Mouse (Mus musculus): ENCODE measurements around the gene Cdkal1.

The Cdkal1 gene

DNA sequence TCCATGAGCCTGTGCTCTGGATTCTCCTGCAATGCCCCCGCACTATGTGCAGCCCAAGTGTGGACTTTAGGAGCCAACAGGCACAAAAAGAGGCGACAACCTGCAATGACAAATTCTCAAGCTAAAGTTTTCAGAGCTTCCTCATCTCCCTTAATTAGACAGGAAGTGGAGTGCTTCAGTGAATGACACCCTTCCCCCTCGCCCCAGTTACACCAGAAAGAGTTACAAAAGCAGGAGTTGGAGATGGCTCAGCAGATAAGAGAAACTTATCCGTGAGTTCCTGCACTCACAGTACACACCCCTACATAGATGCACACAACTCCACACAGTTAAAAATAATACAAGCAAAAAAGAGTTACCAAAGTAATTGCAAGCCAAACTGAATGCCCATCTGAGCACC is 620.4 kb downstream of the Cdkal1 start:
- DNase-seq (ENCODE audit: low spot score), result no peak

DNA sequence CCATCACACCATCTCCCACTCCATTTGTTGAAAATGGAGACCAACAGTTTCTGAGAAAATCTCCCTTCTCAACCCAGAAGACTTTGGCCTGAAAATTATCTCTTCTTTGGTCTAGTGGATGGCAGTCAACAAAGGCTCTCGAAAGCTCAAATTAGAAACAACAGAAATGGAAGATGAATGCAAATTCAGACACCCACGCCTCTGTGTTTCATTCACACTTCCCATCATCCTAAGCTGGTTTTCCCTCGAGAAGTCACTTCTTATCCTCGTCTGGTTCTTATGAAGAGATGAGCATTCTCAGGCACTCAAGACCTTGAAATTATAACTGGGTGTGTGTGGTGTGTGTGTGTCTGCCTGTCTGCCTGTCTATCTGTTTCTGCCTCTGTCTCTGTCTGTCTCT is 621.0 kb downstream of the Cdkal1 start:
- DNase-seq (ENCODE audit: low spot score), result no peak

DNA sequence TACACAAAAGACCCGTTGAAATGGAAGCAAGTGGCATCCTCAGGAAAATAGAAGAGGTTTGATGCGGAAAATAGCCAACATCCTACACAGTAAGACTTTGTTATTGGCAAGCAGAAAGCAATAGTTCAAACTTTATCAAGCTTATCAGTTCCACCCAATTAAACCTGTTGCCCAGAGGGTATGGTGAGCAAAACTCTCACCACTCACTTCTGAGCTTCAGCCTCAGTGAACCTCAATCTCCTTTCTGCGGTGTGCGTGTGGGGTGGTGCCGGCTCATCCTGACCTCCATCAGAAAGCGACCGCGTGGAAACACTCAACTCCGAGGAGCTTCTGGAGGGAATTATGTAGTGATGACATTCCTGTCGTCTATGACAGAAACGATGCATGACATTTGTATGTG is 621.5 kb downstream of the Cdkal1 start:
- DNase-seq (ENCODE audit: low spot score), result no peak

DNA sequence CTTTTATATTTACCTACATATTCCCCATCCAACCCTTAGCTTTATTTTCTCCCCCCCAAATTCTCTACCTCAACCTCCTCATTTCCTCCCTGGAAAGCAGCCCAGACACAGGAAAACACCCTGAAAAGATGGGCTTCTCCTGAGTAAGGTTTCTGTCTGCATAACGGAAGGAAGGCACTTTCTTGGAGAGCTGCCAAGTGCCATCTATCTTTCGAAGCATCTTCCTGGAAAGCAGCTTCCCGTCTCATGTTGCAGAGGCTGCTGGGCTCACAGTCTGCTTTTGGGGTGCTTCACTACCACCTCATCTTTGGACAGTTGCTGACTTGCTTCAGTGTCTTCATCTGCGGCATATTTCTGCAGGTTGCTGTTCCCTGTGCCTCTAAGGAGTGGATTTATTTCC is 622.8 kb downstream of the Cdkal1 start:
- no peak for DNase-seq (ENCODE audit: low spot score)

DNA sequence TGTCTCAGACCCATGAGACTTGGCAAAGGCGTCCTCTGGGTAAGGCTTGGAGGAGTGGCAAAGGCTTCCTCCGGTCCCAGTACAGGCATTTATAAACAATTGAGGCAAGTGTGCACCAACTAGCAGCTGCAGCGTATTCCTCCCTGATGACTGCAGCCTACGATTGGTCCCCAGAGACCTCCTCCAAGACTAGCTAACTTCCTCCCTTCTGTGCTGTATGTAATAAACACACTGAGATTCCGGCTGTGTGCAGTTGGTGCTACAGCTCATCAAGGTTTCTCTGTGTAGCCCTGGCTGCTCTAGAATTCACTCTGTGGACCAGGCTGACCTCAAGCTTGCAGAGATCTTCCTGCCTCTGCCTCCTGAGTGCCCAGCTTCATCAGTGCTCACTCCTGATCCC is 630.7 kb downstream of the Cdkal1 start:
- DNase-seq (ENCODE audit: low spot score), result no peak

DNA sequence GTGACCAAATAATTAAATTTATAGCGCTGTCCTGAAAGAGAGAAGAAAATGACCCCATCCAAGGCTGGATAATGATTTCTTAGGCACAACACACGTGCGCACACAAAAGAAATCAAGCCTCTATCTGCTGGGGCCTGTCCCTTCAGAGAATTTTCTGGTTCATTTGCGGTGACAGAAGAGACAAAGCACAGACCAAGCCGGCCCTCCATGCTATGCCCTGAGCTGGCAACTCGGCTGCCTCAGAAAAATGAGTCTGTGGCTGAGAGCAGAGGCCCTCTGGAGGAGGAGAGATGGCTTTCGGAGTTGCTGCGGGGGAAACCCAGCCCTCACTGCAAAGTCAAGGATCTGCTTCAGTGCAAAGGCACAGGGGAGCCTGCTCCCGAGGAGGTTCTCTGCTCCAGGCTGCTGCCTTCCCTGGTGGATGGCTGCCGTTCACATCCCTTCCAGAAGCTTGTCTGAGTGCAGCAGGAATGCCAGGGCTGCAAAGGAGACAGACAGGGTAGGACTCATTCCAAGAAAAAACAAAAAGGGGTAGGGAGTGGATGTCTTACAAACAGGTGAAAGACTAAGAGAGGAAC is 633.1 kb downstream of the Cdkal1 start:
- DNase-seq (ENCODE audit: low spot score), result no peak

DNA sequence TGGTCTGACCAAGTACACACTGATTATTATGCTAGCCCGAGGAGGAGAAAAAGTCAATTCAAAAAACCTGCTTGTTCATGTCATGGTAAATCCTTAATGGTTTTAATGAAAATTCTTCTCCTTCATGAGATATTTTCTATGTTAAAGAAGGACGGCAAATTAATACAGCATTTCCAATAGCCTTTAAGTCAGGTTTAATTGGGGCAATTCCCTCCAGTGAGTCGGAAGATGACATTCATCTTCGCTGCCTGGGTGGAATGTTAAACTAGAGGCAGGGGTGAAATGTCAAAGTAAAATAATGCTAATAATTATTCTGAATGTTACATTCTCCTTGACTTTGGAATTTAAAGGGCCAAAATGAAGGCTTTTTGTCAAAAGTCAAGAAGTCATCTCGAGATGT is 633.8 kb downstream of the Cdkal1 start:
- DNase-seq (ENCODE audit: low spot score), result no peak

DNA sequence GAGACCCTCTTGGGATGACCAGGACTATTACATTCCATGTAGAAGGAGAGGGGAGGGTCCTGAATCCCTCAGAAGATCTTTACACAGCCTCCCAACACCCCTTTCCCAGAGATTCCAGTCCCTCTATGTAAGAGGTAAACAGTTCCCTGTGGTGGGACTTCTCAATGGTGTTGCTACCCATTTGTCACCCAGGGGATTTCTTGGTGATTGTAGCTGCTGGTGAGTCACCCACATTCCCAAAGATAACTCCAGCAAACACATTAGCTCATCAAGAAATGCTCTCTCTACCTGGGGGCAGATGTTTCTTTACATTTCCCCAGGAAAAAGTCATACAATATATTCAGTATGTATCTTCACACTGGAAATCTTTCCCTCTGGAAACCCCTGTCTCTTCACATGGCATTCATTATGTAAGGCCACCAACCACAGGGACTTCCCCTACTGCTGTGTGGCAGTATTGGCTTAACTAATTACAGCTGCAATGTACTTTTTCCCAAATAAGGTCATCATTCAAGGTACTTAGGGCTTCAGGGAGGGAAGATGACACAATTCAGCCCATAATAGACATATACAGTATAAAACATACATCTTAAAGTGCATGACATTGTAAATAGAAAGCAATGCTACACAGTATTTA is 636.8 kb downstream of the Cdkal1 start:
- DNase-seq (ENCODE audit: low spot score), result no peak

DNA sequence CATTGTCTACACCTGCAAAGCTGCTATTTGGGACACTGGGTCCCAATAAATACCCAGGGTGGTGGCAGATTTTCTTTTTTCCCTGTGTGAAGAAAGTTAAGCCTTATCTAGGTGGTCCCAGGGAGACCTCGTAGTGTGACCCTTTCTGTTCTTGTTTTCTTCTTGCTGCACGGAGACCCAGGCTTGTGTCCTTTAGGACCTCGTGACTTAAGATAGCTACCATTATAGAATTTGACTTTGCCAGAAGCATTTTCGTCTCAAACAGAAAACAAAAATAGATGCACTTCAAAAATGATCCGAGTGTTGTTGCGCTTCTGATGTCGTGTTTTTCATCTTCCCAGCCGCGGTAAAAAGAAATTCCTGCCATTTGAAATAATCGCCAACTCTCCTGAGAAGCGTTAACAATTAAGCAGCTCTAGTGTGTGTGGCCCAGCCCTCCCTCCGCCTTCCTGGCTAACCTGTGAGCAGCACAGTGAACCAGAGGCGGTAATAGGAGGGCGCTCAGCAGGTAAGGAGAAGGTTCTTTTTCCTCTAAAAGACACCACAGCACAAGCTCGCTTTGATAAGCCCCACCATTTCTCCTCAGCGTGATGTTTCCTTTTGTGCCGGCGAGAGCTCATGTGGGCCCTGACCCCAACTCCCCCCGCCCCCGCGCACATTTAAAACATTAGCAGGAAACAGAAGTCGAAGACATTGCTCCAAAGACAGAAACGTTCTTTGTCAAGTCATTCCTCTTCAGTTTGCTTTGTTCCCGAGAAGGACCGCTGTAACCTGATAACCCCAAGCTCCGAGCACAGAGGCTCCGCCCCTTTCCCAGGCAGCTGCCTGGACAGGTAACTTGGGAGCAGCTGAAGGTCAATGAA is 645.1 kb downstream of the Cdkal1 start:
- DNase-seq (ENCODE audit: low spot score), result no peak

DNA sequence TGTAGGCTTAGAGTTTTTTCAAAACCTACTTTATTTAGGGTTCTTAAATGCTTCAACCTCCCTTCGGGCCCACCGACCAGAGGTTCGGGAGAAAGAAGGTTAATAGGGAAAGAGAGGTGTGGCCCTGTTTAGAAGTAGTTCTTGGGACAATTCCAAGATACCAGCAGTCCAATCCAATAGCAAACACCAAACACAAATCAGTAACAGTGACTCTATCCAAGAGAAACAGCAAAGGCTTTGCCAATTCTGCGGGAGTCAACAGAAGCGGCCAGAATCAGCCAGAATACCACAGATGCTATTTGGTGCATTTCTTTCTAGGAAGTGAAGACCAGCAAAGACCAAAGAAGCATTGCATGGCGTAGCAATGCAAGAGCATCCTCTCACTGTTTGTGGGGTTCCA is 646.7 kb downstream of the Cdkal1 start:
- DNase-seq (ENCODE audit: low spot score), result no peak

DNA sequence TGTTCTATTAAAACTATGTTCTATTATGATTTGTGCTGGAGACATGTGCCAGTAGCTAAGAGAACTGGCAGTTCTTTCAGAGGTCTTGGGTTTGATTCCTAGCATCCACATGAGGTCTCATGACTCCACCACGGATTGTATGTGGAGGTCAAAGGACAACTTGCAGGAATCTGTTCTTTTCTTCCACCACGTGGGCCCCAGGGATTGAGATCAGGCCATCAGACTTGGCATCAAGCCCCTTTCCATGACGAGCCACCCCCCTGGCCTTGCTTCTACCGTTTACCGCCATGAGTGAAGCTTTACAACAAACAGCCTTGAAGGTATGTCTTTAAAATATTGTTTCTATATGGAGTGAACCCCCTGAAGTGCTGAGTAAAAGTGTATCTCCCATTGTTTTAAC is 651.6 kb downstream of the Cdkal1 start:
- DNase-seq (ENCODE audit: low spot score), result no peak

DNA sequence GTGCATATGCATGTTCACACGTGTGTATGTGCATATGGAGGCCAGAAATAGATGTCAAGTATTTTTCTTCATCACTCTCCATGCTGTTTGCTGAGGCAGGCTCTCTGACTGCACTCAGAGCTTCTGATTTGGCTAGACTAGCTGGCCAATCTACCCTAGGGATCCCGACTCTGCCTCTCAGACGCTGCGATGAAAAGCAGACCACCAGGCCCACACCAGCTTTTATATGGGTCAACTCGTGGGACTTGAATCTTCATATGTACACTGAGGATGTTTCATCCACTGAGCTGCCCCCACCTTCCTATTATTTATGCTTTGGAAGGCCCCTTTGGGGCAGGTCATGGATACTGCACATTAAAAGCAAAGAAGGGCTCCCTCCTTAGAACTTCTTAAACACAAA is 652.0 kb downstream of the Cdkal1 start:
- no peak for DNase-seq (ENCODE audit: low spot score)

DNA sequence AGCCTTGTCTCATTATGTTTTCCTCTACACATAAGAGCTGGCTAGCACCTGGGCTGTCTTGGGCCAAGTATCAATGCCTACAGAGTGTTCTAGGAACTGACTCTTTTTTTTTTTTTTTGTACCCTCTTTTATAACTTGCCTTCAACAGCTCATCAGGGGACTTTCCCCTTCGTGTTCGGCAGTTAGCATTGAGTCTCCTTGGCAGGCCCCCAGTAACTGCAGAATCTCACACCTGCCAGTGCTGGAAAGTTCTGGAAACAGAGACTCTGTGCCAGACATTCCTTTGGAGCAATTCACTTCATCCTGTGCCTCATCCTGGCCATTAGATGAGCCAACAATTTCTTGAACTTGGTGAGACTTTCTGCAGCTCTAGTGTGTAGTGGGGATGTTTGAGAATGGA is 652.9 kb downstream of the Cdkal1 start:
- no peak for DNase-seq (ENCODE audit: low spot score)

DNA sequence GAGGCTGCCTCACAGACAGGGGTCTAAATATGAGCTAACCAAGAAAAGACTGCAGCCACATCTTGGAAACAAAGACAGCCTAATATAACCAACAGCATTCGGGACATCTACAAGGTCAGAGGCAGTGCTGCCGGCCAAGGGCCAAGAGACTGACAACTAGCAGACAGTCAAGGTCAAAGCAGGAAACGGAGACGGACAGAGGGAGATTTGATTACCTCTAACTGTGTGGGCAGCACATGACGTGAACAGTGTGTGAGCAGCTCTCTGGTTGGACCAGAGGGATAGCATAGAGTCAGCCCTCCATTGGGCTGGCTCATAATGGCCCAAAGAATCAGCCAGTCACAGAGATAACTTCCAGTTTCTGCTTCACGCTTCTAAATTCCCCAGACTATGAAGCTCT is 655.8 kb downstream of the Cdkal1 start:
- DNase-seq (ENCODE audit: low spot score), result no peak

DNA sequence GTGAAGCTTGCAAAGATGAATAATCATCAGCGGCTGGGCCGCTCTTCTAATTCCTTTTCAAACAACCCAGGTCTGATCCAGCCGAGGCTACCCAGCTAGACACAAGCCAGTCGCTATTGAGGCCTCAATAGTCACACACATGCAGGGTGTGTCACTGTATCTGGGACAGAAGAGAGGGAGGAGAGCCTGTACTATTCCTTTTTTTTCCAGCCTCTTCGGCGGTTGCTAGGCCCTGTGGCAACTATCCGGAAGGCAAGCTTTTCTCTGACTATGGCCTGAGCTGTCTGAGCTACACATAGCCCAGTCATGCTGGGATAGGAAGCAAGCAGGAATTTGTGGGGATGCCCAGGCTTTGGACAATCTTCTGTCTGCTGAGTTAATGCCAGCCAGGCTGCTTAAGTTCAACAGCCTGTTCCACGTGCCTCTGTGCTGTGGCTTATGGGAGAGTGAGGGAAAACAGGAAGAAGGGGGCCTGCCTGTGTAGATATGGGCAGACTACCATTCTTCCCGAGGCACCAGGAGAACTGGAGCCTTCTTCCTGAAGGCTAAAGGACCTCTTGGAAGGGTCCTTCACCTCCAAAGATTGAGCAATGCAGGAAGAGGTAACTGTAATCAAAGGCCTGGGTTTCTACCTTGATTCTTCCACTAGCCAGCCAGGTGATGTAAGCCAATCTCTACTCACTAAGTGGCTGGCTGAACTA is 658.5 kb downstream of the Cdkal1 start:
- DNase-seq (ENCODE audit: low spot score), result no peak

DNA sequence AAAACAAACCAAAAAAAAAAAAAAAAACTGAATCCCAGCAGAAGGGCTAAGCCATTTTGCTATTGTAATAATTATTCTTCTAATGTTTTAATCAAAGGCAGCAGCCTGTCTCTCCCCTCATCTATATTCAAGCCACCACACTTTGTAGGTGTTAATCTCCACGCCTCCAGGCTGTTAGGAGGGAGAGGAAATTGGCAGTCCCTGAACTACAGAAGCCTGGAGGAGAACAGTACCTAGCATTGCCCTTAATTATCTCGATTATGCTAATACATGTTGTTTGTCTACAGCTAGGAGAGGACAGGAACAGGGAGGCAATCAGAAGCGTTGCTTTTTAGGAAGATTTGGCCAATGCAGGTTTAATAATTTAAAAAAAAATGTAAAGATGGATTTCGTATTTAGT is 659.8 kb downstream of the Cdkal1 start:
- no peak for DNase-seq (ENCODE audit: low spot score)

DNA sequence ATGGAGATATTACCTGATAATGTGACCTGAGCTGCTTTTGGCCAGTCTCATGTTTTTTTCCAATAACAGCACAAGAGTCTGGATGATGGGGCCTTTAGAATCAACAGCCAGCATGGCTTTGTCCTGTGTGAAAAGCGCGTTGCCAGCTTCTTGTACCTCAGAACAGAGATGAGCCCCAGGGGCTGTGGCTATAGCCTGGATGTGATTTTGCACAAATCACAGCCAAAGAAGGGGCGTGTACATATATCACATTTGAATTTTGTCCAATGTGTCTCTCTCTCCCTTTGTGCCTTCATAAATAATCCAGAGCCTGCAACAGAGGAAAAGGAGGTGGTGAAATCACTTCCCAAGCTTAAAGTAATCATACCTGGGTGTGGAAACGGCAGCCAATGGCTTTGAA is 660.5 kb downstream of the Cdkal1 start:
- DNase-seq (ENCODE audit: low spot score), result no peak

DNA sequence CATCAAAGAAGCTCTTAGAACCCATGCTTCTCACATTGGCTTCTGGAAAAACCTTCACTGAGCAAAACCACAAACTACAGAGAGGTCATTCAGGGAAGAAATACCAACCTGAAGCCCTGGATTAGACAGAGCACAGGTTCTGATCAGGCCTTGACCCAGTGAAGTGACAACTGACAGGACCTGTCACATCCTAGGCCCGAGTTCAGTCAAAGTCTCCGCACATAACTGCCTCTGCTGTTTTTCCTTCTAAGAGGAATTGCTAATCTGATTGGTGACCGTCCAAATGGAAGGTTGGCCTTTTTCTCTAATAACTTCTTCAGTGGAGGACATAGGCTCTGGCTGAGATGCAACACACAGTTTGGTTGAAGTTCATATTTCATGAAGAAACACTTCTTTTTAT is 662.8 kb downstream of the Cdkal1 start:
- no peak for DNase-seq (ENCODE audit: low spot score)

DNA sequence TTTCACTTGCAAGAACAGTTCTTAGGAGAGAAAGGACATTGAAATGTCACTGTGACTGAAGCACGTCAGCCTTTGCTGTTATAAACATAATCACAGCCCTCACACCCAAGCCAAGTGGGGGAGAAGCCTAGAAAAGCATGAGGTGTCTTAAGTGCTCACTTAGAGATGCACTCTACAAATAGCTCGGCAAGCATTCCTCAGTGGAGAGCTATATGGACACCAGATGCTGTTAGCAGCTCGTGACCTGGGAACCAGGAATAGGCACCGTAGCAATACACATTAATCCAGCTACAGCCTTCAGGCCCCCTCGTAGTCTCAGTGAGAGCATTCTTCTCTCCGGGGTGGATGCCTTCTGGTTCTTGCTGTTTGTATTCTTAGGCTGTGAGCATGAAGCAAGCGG is 664.9 kb downstream of the Cdkal1 start:
- no peak for DNase-seq (ENCODE audit: low spot score)

DNA sequence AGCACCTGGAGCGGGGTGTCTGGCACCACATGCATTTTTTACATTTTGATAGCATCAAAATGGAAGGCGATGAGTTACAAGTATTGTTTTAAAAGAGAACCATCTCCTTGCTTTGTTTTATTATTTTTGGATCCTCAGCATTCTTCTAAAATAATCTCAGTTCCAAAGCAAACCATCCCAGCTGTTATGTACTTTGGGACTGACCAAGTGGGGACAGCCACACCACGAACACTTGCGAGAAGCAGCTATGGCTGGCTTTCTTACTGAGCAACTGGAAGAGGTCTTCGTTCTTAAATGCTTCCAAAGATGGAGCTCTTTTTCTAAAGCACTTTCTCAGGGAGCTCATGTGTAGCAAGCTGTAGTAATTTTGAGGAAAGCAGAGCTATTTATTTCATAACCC is 668.7 kb downstream of the Cdkal1 start:
- DNase-seq (ENCODE audit: low spot score), result no peak

DNA sequence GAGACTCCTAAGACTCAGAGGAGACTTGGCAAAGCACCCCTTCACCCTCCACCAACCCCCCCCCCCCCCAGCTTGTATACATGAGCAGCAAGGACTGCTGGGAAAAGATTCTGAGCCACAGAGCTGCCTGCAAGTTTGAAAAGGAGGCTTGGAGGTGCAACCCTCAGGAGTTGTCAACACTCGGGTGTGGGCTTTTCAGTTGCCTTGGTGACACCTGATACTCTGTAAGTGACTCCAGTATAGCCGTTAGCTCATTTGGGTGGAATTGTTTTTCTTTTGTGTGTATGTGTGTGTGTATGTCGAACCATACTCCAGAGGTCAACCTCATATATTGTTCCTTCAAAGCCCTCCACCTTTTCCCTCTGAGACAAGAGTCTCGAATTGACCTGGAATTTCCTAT is 669.9 kb downstream of the Cdkal1 start:
- no peak for DNase-seq (ENCODE audit: low spot score)

DNA sequence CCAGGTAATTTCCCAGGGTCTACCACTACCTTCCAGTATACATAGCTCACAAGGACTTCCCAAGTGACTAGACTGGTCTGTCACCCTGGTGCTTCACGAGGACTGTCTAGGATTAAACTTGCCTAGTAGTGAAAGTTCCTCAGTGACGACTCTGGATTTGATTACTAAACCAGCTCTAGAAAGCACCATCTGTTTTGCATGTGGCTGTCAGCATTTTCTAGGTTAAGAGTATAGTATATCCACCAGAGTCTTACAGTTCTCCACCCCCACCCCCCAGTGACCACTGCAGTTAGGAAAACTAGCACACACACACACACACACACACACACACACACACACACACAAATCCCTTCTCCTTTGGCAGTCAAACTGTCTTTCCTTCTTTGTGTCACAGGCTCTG is 670.9 kb downstream of the Cdkal1 start:
- DNase-seq (ENCODE audit: low spot score), result no peak

DNA sequence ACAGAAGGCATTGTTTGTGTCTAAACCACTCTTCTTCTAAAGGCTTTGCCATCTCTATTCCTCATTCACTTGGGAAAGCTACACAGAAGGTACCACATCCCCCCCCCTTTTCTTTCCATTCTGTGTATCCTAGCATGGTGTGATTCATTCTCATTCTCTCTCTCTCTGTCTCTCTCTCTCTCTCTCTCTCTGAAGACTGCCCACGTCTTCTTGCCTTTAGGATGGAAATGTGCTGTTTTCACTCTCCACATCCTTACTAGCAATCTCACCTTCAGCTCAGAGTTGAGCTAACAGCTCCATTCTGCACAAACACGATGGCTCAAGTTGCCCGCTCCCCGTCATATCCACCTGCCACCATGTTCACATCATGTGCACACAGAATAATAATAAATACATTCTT is 675.6 kb downstream of the Cdkal1 start:
- no peak for DNase-seq (ENCODE audit: low spot score)
